Mouse (Mus musculus) hindbrain, embryonic 14.5 days (tissue): ENCODE measurements at regions not wholly inside any gene's neighbourhood (a gene's known extent, or its start where the extent isn't known, plus 50 kb on each side); places are given as distances from the start of the nearest gene placed in this dataset.

Experiments used
- ATAC-seq: fragments of 200-750 bp; cut with Nextera tagmentation; 2 replicates; pipeline ENCODE4 v1.8.0; 2017; ENCODE audit warnings: moderate number of reproducible peaks, mild to moderate bottlenecking, moderate TSS enrichment, moderate library complexity; ENCODE audit not compliant: low FRiP score
- DNase-seq: peaks from one replicate; pipeline ENCODE4 v3.0.0-alpha.2; 2015; ENCODE audit warnings: low spot score
- H3K27ac ChIP-seq: fragments of 300-500 bp; sonication (generic); 2 replicates; pipeline ENCODE4 v1.5.1; 2014; ENCODE audit warnings: mild to moderate bottlenecking, moderate library complexity
- H3K27me3 ChIP-seq: fragments of 300-500 bp; sonication (generic); 2 replicates; pipeline ENCODE4 v1.6.1; 2014; ENCODE audit warnings: mild to moderate bottlenecking, low read length, mixed read lengths; ENCODE audit not compliant: control insufficient read depth, insufficient read depth
- H3K36me3 ChIP-seq: fragments of 300-500 bp; sonication (generic); replicated peaks from 2 replicates; pipeline ENCODE4 v1.6.1; 2014; ENCODE audit not compliant: control insufficient read depth, insufficient read depth
- H3K4me1 ChIP-seq: fragments of 300-500 bp; sonication (generic); replicated peaks from 2 replicates; pipeline ENCODE4 v1.6.1; 2014; ENCODE audit warnings: antibody characterized with exemption, low read length, mixed read lengths; ENCODE audit not compliant: control insufficient read depth, insufficient read depth
- H3K4me2 ChIP-seq: fragments of 300-500 bp; sonication (generic); replicated peaks from 2 replicates; pipeline ENCODE4 v1.6.1; 2014; ENCODE audit warnings: mild to moderate bottlenecking, moderate library complexity
- H3K4me3 ChIP-seq: fragments of 300-500 bp; sonication (generic); replicated peaks from 2 replicates; pipeline ENCODE4 v1.5.1; 2014; ENCODE audit warnings: mild to moderate bottlenecking, low read length
- H3K9ac ChIP-seq: fragments of 300-500 bp; sonication (generic); 2 replicates; pipeline ENCODE4 v1.6.1; 2014
- H3K9me3 ChIP-seq: fragments of 300-500 bp; sonication (generic); 2 replicates; pipeline ENCODE4 v1.6.1; 2016; ENCODE audit warnings: low read length; ENCODE audit not compliant: control insufficient read depth
- WGBS: fragments of 180-500 bp; shearing (Covaris S2); extraction: QIAGEN DNeasy Blood & Tissue Kit; methylation state at CpG from one replicate; pipeline ENCODE4 v1.1.7; 2014; 5-methylcytosine and 5-hydroxymethylcytosine counted together

DNA sequence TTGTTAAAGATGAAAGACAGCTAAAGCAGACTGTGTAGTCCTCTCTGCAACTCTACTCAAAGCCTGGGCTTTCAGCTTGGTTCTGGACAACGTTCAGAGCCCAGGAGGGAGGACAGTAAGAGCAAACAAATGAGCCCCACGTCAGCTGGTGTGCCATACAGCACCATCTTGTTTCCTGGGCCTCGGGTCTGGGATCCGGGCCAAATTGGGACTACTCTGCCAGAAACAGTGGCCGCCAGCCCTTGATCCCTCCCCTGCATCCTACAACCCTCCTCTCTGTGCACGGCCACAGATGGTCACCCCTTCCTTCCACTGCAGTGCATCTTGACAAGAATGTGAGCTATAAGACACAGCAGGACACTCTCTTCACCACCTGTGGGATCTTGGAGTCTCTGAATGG, 71.2 kb upstream of the A430005L14Rik start:
- Histone ChIP-seq H3K4me2 (no peak overlapping the region), H3K27ac (no peak overlapping the region), H3K4me1 (0 out of 2 replicates have a peak, but pooled peaks cover 5% of the 10 kb centered on the region), H3K9ac (no peak overlapping the region), H3K36me3 (no peaks in the 10 kb centered on the region), H3K4me3 (no peak overlapping the region), H3K9me3 (no peaks in the 10 kb centered on the region), H3K27me3 (no peaks in the 10 kb centered on the region)
- ATAC-seq: no peak; the same call in 1 of the 2 replicates
- DNase-seq: no peak
- 72% methylated on average over 6 of the region's 6 CpGs for WGBS

DNA sequence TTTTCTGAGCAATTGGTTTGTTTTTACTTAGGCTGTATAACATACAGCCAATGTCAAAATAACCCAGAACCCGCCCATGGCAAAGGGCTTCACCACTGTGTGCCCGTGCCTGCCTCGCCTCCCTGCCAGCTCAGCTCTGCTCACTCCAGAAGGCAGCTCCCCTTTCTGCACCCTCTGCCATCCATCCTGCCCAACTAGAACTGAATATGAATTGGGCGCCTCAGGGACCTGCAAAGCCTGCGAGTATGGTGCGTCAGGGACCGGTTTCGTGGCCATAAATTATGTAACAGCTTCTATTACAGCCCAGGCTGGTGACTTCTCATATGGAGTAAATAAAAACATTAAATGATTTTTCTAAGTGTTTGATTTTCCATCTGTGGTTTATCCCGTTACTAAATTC, 66.9 kb upstream of the A430005L14Rik start:
- Histone ChIP-seq H3K27me3 (no peaks in the 10 kb centered on the region), H3K9ac (no peak overlapping the region), H3K27ac (no peak overlapping the region), H3K36me3 (no peaks in the 10 kb centered on the region), H3K4me1 (0 out of 2 replicates have a peak, but pooled peaks cover 5% of the 10 kb centered on the region), H3K9me3 (no peaks in the 10 kb centered on the region), H3K4me2 (no peak overlapping the region), H3K4me3 (no peak overlapping the region)
- no peak for DNase-seq
- ATAC-seq: no peak
- 78% methylated on average over 9 of the region's 9 CpGs for WGBS

DNA sequence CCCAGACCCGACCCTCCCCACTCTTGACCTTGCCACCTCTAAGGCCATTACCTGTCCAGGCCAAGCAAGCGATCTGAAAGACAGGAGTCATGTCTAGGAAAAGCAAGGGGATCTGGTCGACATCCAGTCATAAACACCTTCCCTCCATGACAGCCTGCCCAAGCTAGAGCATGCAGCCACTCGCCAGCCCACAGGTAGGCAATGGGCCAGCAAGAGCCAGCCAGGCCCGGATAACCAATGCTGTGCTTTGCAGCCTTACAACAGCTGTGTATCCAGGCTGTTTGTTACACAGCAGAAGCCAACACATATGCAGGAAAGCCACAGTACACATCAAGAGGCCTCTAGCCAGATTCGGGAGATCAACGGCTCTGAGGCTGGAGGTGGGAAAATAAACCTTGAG, 57.3 kb upstream of the A430005L14Rik start:
- H3K4me3 ChIP-seq: no peak overlapping the region
- no peak overlapping the region for H3K4me2 ChIP-seq
- no peaks in the 10 kb centered on the region for H3K36me3 ChIP-seq
- no peak overlapping the region for H3K9ac ChIP-seq
- H3K9me3 ChIP-seq: no peaks in the 10 kb centered on the region
- no peak for ATAC-seq
- WGBS: 85% methylated on average over 7 of the region's 7 CpGs
- H3K27ac ChIP-seq: no peak overlapping the region
- no peaks in the 10 kb centered on the region for H3K27me3 ChIP-seq
- DNase-seq: no peak
- H3K4me1 ChIP-seq: no peaks in the 10 kb centered on the region

DNA sequence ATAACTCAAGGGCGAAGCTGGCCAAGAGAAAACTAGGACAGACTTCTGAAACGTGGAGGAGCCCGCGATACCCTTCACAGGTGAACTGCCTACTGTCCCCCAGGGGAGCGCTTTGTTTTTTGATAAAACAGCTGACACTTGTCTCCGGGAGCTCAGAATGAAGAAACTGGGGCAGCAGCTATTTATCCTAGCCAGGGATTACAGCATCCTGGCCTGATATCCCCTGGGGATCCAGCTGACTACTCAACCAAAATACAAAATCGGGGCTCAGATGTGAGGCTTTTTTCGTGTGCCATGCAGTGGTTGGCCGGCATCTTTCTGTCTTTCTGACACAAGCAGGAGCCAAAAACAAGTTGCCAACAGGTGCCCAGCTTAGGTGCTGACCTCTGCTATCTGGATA, 52.0 kb upstream of the A430005L14Rik start:
- no peak for ATAC-seq
- no peaks in the 10 kb centered on the region for H3K27me3 ChIP-seq
- 0 out of 2 replicates have a peak, but pooled peaks cover 4% of the 10 kb centered on the region for H3K4me1 ChIP-seq
- no peak overlapping the region for H3K27ac ChIP-seq
- no peak overlapping the region for H3K4me2 ChIP-seq
- no peak for DNase-seq
- no peak overlapping the region for H3K4me3 ChIP-seq
- H3K9ac ChIP-seq: no peak overlapping the region
- H3K9me3 ChIP-seq: no peaks in the 10 kb centered on the region
- H3K36me3 ChIP-seq: no peaks in the 10 kb centered on the region
- WGBS: 54% methylated on average over 9 of the region's 9 CpGs

DNA sequence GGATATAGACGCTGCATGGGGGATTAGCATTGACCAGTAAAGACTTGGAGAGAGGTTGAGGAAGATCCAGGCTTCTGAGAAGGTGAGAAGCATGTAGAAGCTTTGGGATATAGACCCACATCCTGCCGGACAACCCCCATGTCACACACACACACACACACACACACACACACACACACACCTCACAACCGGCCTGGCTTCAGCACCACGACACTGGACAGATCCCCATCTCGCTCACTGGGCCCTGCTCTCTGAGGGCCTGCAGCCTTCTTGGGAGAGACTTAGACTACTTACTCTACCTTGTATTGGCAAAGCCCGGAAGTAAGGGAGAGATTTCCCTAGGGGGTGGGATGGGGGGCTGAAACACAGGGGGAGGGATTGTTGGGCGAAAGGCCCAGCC, 51.5 kb upstream of the A430005L14Rik start:
- Histone ChIP-seq H3K27ac (no peak overlapping the region), H3K9ac (no peak overlapping the region), H3K4me3 (no peak overlapping the region), H3K4me1 (0 out of 2 replicates have a peak, but pooled peaks cover 4% of the 10 kb centered on the region), H3K36me3 (no peaks in the 10 kb centered on the region), H3K27me3 (no peaks in the 10 kb centered on the region), H3K4me2 (no peak overlapping the region), H3K9me3 (no peaks in the 10 kb centered on the region)
- WGBS: 48% methylated on average over 7 of the region's 7 CpGs
- DNase-seq (no peak), ATAC-seq (no peak)
